Mouse (Mus musculus) R1 (cell line): Measurements from ENCODE around the gene 3110021N24Rik.
A peak's percentile ranks its signal among the peaks of the same experiment; 100 is the strongest.

Experiments used
- DNase-seq: peaks from one replicate; pipeline ENCODE4 v3.0.0-alpha.2; 2018; ENCODE audit warnings: low read depth, low spot score

3110021N24Rik gene

GRCm38 (mm10) chr4:108719349-108719748, at the start of gene 3110021N24Rik:
3110021N24Rik (plus strand) TSS chr4:108719649.
- no peak for DNase-seq

DNA sequence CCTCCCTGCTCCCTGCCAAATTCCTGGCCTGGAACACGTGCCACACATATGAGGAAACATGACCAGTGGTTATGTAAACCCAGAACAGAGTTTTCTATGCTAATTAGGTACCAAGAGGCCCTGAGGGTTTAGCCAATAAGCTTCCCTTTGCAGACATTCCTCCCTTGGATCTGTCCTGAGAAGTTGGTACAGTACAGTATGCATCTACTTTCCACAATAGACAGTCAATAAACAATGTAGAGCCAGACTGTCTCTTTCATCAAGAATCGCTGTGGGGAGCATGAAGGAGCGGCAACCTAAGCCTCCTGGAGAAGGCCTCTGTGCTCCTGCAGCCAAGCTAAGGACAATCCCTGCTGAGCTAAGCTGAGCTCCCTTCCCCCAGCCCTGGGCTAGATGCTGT, 33.3 kb upstream of the 3110021N24Rik start:
- DNase-seq, result peak; percentile 78

GRCm38 (mm10) chr4:108687098-108687497, 32.4 kb upstream of the 3110021N24Rik start:
- peak; percentile 8 for DNase-seq

DNA sequence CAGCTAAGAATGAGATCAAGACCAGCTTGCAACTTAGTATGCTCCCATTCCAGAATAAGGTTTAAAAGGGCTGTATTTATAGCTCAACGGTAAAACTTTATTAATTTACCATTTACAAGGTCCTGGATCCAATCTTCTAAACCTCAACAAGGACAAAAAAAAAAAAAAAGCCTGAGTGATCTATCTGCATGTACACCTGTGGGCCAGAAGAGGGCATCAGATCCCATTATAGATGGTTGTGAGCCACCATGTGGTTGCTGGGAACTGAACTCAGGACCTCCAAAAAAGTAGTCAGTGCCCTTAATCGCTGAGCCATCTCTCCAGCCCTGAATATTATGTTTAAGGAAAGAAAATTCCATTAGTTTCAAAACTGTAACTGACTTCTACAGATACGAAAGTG, 29.0 kb upstream of the 3110021N24Rik start:
- peak; percentile 68 for DNase-seq

- peak; percentile 13 for DNase-seq
Measured at GRCm38 (mm10) chr4:108691469-108691868, 28.0 kb upstream of the 3110021N24Rik start.

DNA sequence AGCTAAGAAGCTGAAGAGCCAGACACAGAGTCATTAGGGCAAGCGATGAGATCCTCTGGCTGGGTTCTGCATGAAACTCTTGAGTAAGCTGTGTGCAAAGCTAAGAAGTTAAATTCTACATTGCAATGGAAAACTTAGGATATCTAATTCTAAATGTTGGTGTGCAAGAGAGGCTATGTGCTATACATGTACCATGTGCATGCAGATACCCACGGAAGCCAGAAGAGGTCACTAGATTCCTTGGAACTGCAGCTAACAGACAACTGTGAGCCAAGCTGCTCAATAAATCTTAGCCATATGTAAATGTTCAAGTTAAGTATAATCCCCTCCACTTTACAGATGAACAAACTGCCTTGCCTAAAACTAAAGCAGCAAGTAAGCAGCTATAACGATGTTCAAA, 22.5 kb upstream of the 3110021N24Rik start:
- DNase-seq, result peak; percentile 62

DNA sequence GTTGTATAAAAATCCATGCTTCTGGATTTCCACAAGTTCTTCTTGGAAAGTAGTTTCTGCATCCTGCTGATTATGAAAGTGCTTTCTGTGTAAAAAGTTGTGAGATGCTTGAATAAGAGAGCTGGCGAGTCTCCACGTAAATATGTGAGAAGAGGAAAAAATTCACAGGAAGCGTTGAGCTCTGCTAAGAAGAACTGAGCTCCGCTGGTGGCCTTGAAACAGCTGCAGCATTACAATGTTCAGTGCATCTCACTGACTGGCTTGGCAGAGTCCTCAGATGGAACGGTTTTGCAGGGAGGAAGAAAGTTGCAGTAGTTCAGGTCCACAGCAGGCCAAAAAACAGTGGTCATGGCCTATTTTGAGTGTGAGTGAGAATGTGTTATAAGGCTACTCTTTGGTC, 11.2 kb upstream of the 3110021N24Rik start:
- no peak for DNase-seq

DNA sequence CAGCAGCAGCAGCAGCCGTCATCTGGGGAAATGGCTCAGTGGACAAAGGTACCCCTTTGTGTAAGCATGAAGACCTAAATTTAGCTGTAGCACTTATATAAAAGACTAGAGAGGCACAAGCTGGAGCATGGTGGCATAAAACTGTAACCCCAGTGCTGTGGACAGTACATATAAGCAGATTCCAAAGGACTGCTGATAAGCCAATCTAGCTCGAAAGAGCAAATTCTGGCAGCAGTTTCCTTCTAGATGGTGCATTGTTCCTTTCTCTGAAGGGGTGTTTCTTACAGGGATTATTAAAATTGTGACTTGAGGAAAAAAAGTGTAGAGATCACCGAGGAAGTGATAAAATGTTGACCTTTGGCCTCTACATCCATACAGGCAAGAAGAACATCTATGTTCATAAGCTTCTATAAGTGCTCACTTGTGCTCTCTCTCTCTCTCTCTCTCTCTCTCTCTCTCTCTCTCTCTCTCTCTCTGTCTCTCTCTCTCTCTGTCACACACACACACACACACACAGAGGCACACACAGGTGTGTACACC, 1.9 kb downstream of the 3110021N24Rik start:
- no peak for DNase-seq

- no peak for DNase-seq
Measured at GRCm38 (mm10) chr4:108724102-108724501, 4.7 kb downstream of the 3110021N24Rik start.

- DNase-seq, result no peak
Measured at GRCm38 (mm10) chr4:108730450-108730849, 11.0 kb downstream of the 3110021N24Rik start.

DNA sequence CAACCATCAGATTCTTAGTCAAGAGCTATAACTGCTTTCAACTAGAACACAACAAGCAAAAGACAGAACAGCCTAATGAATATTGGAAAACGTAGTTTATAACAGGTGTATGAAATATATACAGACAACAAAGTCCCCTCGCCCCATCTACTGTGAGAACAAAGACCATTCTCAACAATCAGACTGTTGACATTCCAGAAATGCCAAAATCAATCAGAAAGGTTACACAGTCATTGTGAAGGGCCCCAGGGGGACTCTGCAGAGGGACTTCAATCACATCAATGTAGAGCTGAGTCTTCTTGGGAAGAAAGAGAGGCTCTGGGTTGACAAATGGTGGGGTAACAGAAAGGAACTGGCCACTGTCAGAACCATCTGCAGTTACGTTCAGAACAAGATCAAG, 12.1 kb downstream of the 3110021N24Rik start:
- DNase-seq, result peak; percentile 58

DNA sequence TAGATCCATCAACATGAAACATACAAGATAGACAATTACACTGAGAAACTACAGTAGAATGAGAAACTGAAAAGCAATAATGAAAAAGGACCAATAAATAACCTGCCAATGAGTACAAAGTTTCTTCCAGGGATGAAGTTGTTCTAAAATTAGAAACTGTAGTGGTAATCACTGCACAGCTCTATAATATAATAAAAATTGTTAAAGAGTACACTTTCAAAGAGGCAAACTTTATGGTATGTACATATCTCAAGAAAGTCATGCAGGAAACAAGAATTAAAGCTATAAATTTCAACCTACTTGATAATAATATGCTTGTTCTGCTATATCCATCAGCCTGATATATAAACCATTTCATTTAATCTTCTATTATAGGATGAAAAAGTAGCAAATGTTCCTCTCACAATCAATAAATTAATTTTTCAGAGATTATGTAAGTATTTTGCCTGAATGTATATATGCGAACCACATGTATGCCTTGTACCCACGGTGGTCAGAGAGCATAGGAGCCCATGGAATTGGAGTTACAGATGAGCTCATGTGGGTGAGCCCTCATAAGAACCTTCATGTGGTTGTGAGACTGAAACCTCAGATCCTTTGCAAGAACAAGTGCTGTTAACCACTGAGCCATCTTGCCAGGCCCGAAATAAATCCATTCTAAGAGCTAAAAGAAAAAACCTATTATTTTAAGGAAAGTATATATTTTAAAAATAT, 26.9 kb downstream of the 3110021N24Rik start:
- DNase-seq, result no peak

DNA sequence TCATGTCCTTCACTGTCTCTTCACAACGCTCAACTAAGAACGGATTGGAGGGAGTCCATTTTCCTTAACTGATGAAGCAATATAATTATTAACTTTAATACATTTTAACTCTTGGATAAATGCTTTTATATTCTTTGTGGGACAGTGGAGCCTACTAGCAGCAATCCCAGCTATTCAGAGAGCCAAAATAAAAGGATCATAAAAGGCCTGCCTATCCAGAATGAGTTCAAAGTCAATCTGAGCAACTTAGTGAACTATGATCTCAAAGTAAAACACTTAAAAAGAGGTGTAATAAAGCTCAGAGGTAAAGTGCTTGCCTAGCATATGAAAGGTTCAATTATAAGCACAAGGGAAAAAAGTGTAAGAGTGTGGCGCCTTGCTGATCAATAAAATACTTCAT, 40.1 kb downstream of the 3110021N24Rik start:
- no peak for DNase-seq

- DNase-seq, result no peak
Measured at GRCm38 (mm10) chr4:108768527-108768926, 49.1 kb downstream of the 3110021N24Rik start.

DNA sequence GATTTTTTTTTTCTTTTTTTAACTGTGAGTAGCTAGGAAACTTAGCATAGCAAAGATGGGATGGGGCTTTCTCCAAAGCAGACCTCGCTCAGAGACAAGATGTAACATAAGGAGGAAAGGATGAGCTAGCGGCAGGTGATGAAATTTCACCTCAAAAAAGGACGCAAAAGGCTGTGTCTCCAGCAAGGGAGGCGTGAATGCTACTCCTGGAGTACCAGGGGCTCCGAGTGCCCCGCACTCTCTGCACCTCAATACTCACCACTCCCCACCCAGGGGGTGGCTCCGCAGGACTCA, 60.3 kb downstream of the 3110021N24Rik start:
- peak; percentile 79 for DNase-seq

DNA sequence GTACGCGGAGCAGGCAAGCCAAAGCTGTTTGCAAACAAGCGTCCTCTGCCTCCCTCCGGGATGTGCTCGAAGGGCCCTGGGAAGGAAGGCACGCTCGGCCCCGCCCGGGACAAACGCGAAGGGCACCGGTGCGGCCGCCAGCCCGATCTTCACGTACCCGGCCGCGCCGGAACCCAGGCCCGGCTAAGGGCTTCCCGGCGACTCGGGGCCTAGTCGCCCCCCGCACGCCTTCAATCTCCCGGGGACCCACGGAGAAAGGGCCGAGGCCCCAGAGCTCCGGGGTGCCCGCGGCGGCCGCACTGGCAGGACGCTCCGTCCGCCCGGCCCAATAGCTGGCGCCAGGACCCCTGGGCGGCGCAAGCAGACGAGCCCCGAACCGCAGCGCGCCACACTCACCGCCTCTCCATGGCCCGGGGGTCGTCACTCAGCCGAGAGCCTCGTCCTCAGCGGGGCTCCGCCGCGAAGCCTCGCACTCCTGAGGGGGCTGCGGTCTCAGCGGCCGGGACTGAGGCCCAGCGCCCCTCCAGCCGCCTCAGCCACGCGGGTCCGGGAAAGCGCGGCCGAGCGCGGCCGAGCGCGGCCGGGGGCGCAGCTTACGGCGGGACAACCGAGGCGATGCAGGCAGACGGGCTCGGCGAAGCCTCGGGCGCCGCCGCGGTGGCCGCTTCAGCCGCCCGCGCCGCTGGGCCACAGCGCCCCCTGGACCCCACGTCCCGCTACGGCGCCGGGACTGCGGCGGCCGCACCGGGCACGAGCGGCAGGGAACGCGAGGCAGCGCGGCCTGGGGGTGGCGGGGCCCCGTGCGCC, 60.8 kb downstream of the 3110021N24Rik start, which contains the start of gene Zfyve9:
Gene Zfyve9 (minus strand): TSS at position 742 of the 807 bp plus-strand sequence.
- DNase-seq, result peak; percentile 67

DNA sequence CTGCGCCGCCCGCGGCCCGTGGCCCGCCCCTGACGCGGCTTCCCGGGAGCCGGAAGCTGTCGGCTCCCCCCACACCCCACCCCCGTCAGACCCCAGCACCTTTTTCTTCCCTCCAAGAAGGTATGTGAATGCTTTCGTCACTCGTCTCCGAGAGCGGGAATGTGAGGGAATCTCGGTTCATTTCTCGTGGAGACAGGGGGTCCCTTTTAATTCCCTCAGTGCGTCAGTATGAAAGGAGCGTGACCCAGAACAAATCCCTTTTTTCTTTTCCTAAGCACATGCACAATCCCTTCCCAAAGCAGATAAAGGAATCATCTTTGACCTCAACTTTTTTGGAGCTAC, 61.4 kb downstream of the 3110021N24Rik start:
- peak; percentile 89 for DNase-seq

- no peak for DNase-seq
Measured at GRCm38 (mm10) chr4:108781596-108781995, 62.1 kb downstream of the 3110021N24Rik start.

DNA sequence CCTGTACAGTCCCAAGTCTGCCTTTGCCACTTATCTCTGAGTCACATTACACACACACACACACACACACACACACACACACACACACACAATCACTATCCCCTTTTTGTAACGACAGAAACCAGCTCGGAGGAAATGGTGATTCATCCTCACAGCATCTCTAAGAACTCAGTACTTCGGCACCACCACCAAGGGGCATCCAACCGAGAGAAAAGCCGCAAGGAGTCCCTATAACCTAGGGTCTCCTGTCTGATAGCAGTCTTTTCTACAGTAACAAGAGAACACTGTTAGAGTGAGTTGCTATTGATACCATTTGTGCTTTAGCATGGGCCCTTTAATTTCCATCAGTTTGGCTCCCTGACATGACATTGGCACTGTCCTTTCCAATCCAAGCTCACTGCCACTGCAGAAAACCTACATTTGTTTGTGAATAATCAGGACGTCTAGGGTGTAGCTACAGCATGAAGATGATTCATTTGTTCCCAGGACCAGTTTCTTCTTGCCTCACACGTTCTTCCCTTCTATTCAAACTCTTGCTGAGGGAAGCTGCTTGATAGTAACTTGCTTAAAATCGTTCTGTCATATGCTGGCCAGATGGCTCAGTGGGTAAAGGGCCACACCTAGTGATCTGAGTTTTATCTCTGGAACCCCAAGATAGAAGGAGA, 63.1 kb downstream of the 3110021N24Rik start:
- DNase-seq, result no peak

GRCm38 (mm10) chr4:108789258-108789936, 69.9 kb downstream of the 3110021N24Rik start:
- no peak for DNase-seq

- no peak for DNase-seq
Measured at GRCm38 (mm10) chr4:108790507-108790906, 71.1 kb downstream of the 3110021N24Rik start.

- no peak for DNase-seq
Measured at GRCm38 (mm10) chr4:108793941-108794340, 74.5 kb downstream of the 3110021N24Rik start.
